Mouse (Mus musculus) kidney, postnatal 36 days (tissue): ENCODE results near the gene Mrpl50.

Experiments used
- DNase-seq, 2 experiments: peaks; one replicate each; pipeline ENCODE4 v3.0.0; 2021 to 2022; ENCODE audit warnings: mixed read lengths in 2 of 2

The Mrpl50 gene

GRCm38 (mm10) chr4:49520572-49521340 is at the start of gene Mrpl50, which contains the start of gene Zfp189:
Gene Mrpl50 (minus strand): TSS chr4:49521093.
Gene Zfp189 (plus strand): TSS chr4:49521176.
- DNase-seq, result peak; percentile 94 to 98

DNA sequence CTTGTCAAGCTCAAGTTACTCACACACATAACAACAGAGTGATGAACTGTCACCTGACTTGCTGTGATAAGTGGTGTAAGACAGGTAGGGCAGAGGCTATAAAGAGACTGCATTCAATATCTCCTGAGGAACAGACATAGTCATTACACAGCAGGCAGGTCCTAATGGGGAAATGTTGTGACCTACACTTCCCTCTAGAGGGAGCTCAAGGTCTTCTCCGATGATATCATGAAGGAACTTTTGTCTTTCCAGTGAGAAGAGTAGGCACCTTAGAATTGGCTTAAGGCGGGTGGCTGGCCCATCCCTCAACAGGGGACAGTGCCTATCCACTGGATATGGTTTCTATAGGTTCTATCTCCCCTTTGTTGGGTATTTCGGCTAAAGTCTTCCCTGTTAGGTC is 46.7 kb upstream of the Mrpl50 start:
- peak; percentile 75 to 83 for DNase-seq

DNA sequence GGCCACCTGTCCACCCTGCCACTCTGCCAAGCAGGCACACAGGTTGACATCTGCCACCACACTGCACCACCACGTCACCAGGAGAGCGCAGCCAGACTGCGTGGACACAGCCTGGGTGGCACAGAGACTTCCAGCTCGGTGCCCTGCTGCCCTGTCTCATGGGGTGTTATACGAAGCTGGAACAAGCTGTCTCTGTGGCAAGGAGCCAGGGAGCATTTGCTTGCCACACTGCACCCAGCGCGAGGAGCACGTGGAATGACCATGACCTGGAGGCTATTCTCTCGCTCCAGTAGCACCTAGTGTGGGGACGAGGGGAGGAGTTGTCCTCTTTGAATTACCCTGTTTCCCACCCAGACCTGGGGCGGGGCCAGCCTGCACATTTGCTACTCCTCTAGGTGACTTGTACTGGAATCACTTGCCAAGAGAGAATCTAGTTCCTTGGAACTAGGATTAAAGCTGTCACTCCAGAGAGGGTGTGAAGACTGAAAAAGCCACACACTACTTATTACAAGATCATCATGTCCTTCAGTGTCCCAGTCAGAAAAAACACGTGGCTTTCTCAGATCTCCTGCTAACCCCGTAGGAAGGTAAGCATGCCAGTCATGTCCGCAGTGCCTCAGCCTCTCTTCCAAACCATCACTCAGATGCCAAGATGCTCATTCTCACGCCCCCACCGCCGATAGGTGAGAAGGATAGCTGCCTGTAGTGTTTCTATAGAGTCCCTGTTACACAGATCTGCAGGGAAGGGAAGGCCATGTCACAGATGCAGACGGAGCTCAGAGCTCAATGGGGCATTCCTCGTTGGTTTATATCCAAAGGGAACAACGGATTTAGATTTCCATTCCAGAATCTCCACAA is 39.3 kb upstream of the Mrpl50 start:
- DNase-seq, result peak; percentile 96 to 98

- no peak for DNase-seq
These were observed 37.3 kb upstream of the Mrpl50 start for GRCm38 (mm10) chr4:49558181-49558580.

- no peak for DNase-seq
These were observed 36.5 kb upstream of the Mrpl50 start for GRCm38 (mm10) chr4:49557375-49557774.

DNA sequence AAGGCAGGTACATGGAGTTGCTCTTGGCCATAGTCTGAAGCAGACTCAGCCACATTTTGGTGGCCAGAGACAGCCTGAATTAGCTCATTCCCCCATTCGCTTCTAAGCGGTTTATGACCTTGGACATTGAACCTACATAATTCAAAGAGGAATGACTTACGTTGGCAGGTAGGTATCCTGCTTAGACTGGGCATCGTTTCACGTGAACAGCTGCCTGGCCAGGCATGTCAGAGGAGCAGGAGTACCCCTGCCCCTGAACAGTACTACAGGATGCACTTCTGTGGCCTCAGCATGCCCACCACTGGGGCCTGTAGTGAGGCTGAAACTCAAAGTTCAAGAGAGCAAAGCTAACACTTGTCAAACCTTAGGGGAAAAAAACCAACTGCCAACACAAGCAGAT is 32.5 kb upstream of the Mrpl50 start:
- peak; percentile 73 to 86 for DNase-seq

DNA sequence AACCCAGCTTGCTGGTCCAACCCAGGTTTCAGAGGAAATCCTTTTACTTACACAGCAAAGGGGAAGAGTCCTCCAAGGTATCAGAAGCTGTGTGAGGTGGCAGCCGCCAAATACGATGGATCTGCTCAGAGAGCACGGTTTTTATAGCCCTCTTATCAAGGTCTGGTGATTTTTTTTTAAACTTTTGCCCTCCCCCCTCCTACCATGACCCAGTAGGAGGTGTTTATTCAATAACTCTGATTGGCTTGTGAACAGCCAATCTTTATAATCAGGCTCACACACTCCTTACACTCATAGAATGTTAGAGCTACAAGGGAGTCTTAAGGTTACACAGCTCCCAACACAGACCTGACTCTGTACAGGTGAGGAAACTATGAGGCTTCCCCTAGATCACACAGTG is 28.5 kb upstream of the Mrpl50 start, which contains the start of gene Aldob:
TSS of gene Aldob (minus strand) at position 164 of the 400 bp plus-strand sequence.
- DNase-seq, result peak; percentile 88 to 89

- peak in 1 of 2 experiments; percentile 30 for DNase-seq
These were observed 26.8 kb upstream of the Mrpl50 start for GRCm38 (mm10) chr4:49547544-49548219.

GRCm38 (mm10) chr4:49546873-49547543 is 26.1 kb upstream of the Mrpl50 start:
- DNase-seq, result peak; percentile 63 to 78

DNA sequence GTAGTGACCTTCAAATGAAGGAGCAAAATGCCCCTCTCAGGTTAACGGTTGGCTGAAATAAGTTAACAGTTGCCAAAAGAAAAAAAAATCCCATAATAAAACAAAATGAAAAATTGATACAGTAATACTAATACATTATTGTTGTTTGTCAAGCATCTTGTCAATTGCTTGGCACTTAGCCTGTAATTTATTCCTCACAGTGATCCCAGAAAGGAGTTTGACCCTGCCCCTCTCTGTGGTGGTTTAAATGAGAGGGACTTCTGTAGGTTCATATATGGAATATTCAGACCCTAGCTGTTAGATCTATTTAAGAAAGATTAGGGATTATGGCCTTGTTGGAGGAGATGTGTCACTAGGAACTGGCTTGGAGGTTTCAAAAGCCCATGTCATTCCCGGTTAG is 25.1 kb upstream of the Mrpl50 start:
- DNase-seq, result no peak

- peak in 1 of 2 experiments; percentile 24 for DNase-seq
These were observed 20.1 kb upstream of the Mrpl50 start for GRCm38 (mm10) chr4:49540966-49541365.

DNA sequence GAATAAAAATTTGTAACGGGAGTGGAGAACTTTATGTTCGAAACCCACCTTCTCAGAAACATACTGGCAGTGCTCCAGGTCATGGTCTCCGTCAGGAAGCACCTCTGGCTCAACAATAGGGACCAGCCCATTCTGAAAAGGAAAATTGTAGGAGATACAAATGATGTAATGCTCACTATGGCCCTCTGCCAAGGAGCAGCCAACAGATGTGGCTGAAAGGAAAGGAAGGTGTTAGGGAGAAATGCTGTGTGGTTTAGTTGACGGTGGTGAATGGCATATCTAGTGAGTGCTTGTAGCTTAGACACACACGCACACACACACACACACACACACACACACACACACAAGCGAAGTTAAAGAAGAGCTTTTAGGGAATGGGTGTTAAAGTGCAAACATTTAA is 18.8 kb upstream of the Mrpl50 start:
- peak in 1 of 2 experiments; percentile 30 for DNase-seq

- DNase-seq, result peak in 1 of 2 experiments; percentile 34
These were observed 15.8 kb upstream of the Mrpl50 start for GRCm38 (mm10) chr4:49536671-49537070.

DNA sequence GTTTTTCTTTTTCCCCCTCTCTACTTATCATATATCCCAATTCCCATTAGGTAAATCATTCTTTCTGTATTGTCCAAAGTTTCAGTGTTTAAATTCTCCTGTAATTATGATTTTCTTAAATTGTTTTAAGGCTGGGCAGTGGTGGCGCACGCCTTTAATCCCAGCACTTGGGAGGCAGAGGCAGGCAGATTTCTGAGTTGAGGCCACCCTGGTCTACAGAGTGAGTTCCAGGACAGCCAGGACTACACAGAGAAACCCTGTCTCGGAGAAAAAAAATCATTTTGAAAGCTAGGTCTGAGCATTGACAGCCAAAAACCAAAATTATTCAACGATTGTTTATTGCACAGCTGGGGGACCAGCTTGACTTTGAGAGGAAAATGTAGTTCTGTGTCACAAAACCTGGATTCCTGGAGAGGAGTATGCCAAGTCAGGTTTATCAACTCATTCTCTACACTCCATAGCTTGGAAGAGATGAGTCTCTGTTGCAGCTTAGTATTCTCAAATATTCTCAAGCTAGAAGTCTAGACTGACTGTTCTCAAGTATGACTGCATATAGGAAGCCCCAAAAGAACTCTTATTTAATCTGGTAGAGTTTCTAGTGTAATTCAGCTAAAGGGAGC is 14.9 kb upstream of the Mrpl50 start:
- DNase-seq, result no peak

GRCm38 (mm10) chr4:49535036-49535435 is 14.1 kb upstream of the Mrpl50 start:
- DNase-seq, result no peak

DNA sequence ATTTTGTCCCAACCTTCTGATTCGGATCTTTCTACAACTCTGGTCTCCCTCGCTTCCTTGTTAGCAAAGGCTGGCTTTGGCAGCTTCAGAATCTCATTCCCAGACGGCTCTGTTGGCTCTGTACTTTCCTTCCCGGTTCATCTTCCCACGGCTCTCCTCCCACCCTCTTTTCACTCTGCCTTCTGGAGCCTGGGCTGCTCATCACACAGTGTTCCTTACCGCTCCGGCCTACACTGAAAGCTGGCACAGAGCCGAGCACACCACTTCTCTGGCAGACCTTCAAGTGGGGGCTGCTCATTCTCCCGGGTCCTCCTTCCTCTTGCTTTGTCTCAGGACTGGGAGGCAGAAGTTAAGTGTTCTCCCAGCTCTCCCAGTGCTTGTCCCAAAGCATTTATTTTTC is 1.7 kb upstream of the Mrpl50 start:
- peak in 1 of 2 experiments; percentile 45 for DNase-seq

DNA sequence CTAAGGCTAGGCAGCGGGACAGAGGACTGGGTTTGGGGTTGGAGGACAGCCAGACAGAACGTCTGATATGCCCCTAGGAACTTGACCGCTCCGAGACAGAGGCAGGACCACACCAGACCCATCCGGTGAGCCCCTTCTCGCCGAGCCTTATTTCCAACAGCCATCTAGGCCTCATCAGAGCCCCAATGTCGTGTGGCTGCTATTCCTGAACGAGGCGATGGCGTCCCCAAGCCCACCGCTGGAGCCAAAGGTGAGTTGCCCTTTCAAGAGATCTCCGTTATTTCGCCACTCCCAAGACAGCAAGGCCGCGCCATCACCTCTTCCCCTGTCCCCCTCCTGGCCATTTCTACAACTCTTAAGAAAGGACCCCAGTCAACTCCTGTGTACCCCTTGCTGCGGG is 453 bp upstream of the Mrpl50 start:
- DNase-seq, result no peak

DNA sequence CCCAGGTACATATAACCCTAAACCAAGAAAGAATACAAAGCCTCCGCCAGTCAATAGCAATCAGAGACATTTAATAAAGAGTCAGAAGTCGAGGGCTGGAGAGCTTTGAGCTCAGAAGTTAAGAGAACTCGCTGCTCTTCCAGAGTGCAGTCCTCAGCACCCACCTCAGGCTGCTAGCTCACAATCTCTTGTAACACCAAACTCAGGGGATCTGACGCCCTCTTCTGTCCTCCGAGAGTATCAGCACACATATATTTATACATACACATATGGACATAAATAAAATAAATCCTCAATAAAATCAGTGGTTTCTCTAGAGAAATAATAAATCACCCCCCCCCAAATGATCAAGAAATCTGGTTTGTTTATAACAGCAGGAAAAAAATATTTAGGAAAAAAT is 1.4 kb downstream of the Mrpl50 start:
- DNase-seq, result peak in 1 of 2 experiments; percentile 19

- peak; percentile 10 to 50 for DNase-seq
These were observed 6.5 kb downstream of the Mrpl50 start for GRCm38 (mm10) chr4:49514441-49514840.

DNA sequence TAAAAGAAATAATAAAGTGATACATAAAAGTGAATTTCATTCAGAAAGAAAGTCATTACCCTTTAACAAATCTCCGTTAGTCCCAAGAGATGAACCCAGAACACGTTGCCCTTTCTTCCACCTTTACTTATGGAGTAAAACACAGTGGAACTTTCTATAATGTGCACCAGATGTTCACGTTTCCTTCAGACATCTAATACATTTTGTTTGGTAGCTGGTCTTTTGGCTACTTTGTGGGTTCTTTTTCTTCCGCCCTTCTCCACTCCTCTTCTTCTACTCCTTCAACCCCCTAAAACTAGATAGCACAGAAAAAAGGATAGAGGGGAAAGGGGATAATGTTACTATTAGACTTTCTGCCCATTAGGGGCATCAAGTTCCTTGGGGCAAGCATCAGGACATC is 8.3 kb downstream of the Mrpl50 start:
- no peak for DNase-seq

DNA sequence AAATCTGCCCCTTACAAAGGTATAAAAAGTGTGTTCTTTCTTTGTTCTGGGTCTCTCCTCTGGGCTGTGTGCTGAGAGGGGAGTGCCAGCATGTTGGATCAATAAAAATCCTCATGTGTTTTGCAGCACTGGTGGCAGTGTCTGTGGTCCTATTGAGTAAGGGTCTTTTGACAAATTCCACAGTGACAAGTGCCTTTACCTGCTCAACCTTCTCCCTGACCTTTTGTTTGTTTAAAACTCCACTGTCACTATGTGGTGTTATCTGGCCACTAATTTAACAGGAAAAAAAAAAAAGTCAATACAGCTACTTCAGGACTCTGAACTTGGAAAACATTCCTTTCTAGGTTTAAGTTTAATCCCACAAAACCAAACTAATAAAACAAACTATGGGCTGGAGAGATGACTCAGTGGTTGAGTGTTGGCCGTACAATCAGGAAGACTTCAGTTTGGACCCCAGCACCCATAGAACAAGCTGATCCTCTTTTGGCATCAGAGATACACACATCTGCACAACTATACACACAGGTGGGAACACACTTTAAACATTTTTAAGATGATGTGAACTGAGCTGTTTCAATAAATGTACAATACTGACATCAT is 10.6 kb downstream of the Mrpl50 start:
- peak in 1 of 2 experiments; percentile 29 for DNase-seq
